Mouse (Mus musculus) testis, adult 2 months (tissue): ENCODE data around the gene Trip12.

Source experiments
- CTCF ChIP-seq: fragments of 200-500 bp; IDR thresholded peaks from 2 replicates; pipeline ENCODE4 v1.5.1; 2012; ENCODE audit warnings: low read depth, mild to moderate bottlenecking, inconsistent platforms, low read length, moderate library complexity; ENCODE audit not compliant: control insufficient read depth, insufficient read depth, insufficient replicate concordance
- POLR2A ChIP-seq: fragments of 200-500 bp; IDR thresholded peaks from 2 replicates; pipeline ENCODE4 v1.6.1; 2012; ENCODE audit warnings: low read depth, mild to moderate bottlenecking, inconsistent platforms, low read length, moderate library complexity; ENCODE audit not compliant: control insufficient read depth

DNA sequence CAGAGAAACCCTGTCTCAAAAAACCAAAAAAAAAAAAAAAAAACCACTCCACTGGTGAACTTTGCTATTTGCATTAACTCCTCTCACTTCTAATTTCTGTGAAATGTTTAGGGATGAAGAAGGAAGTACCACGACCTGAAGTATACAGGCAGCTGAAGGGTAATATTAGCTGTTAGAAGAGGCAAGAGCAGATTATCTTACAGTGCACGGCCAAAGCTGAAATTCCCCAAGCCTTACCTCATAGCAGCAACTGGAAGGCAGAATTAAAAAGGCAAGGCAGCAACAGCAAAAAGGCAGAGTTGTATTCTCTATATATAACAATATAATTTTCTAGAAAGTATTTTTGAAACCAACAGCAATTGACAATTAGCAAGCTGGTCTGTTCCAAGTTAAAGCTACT lies 15.2 kb downstream of the Trip12 start:
- TF ChIP-seq CTCF (no peak), POLR2A (no peak)
